Comparison of ENCODE assay signal across 9 mouse cellular contexts in the genomic region with DNA sequence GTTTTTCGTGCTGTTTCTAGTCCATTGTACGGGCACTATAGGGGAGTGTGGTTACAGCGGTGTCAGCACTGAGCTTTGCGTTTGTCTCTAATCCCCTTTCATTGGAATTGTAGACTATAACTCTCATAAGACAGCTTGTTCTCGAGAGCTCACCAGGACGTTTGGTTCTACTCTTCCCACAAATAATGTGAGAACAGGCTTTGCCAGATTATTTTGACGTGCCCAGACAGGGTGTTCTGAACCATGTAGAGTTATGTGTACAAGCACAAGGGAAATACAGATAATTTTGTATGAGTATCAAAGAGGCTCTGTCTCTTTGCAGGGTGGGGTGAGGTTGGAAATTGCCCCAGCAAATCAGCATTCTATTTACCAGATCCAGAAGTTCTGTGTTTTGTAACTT.
"Had no signal": no experiment of that assay in that cellular context is flagged by ENCODE, and none has a peak within 500 bp of the region (broad histone marks: within the 10 kb centered on the region; RNA-seq: fewer than 3 reads in every experiment).

No protein-coding gene starts in this region.

- DNase-seq: kidney, adult 11 months; kidney, adult 9 months; kidney, postnatal 36 days; lung, embryonic 14.5 days; lung, postnatal 14 days; retina, postnatal 1 day; right cerebral cortex, postnatal 14 days; thymus, adult 18-20 months; thymus, postnatal 14 days had no signal
